Mouse (Mus musculus): ENCODE results near the gene Aqp2. TPM values are rescaled to one million over a fixed set of nuclear protein-coding genes. Genes with fewer than 3 reads are reported as not detected.
A peak's percentile ranks its signal among the peaks of the same experiment; 100 is the strongest.

Aqp2 gene
- polyA plus RNA-seq, 1 experiment from 2014 or later: not detected

GRCm38 (mm10) chr15:99560246-99560645 is 18.6 kb upstream of the Aqp2 start:
- ChIA-PET POLR2A (no interaction called here), CTCF (interaction anchor here (1.1 kb wide), 1 partner anchor 15 kb away, joined by 3 read pairs; no protein-coding TSS in a partner anchor)
- no peak for TF ChIP-seq CTCF (IDR thresholded peaks at IDR 0.05)
- DNase-seq (ENCODE audit: low read depth, low spot score): no peak
- H3K27me3 ChIP-seq: no peaks in the 10 kb centered on the region
- in situ Hi-C loops (cut with MboI; ENCODE audit: low pct_unique_long_range_greater_than_20kb): no loop called here
- ATAC-seq: no peak

GRCm38 (mm10) chr15:99567371-99567770 is 11.5 kb upstream of the Aqp2 start:
- DNase-seq (ENCODE audit: low read depth, low spot score) (no peak), ATAC-seq (no peak)
- no peaks in the 10 kb centered on the region for H3K27me3 ChIP-seq
- ChIA-PET POLR2A (no interaction called here), CTCF (no interaction called here)
- no peak for TF ChIP-seq CTCF (IDR thresholded peaks at IDR 0.05)
- in situ Hi-C loops (cut with MboI; ENCODE audit: low pct_unique_long_range_greater_than_20kb): no loop called here

- ChIA-PET CTCF (no interaction called here), POLR2A (no interaction called here)
- DNase-seq (ENCODE audit: low read depth, low spot score) (no peak), ATAC-seq (no peak)
- H3K27me3 ChIP-seq: no peaks in the 10 kb centered on the region
- TF ChIP-seq CTCF (IDR thresholded peaks at IDR 0.05): no peak
- in situ Hi-C loops (cut with MboI; ENCODE audit: low pct_unique_long_range_greater_than_20kb): no loop called here
Observed at GRCm38 (mm10) chr15:99568682-99569081, 10.2 kb upstream of the Aqp2 start.

GRCm38 (mm10) chr15:99569123-99569522 is 9.7 kb upstream of the Aqp2 start:
- no peak for ATAC-seq
- in situ Hi-C loops (cut with MboI; ENCODE audit: low pct_unique_long_range_greater_than_20kb): no loop called here
- no peak for DNase-seq (ENCODE audit: low read depth, low spot score)
- no peak for TF ChIP-seq CTCF (IDR thresholded peaks at IDR 0.05)
- ChIA-PET POLR2A (no interaction called here), CTCF (no interaction called here)
- H3K27me3 ChIP-seq: no peaks in the 10 kb centered on the region

- CTCF ChIA-PET: interaction anchor here (1.4 kb wide), 1 partner anchor 12 kb away, joined by 7 read pairs; no protein-coding TSS in a partner anchor
- POLR2A ChIA-PET: no interaction called here
- in situ Hi-C loops (cut with MboI; ENCODE audit: low pct_unique_long_range_greater_than_20kb): no loop called here
- ATAC-seq (no peak), DNase-seq (ENCODE audit: low read depth, low spot score) (no peak)
- no peak for TF ChIP-seq CTCF (IDR thresholded peaks at IDR 0.05)
- no peaks in the 10 kb centered on the region for H3K27me3 ChIP-seq
Observed at GRCm38 (mm10) chr15:99583463-99584344, 4.8 kb downstream of the Aqp2 start.

- H3K27me3 ChIP-seq: no peaks in the 10 kb centered on the region
- POLR2A ChIA-PET: interaction anchor here (1.2 to 1.3 kb wide), 2 partner anchors 12 to 87 kb away, joined by 4 to 5 read pairs; no protein-coding TSS in a partner anchor
- in situ Hi-C loops (cut with MboI; ENCODE audit: low pct_unique_long_range_greater_than_20kb): no loop called here
- ATAC-seq (peak; percentile 75), DNase-seq (ENCODE audit: low read depth, low spot score) (peak; percentile 47)
- TF ChIP-seq CTCF (IDR thresholded peaks at IDR 0.05): no peak
- CTCF ChIA-PET: no interaction called here
Observed at GRCm38 (mm10) chr15:99584407-99585202, 5.8 kb downstream of the Aqp2 start.

GRCm38 (mm10) chr15:99585741-99586140 is 6.9 kb downstream of the Aqp2 start:
- ATAC-seq (no peak), DNase-seq (ENCODE audit: low read depth, low spot score) (no peak)
- POLR2A ChIA-PET: interaction anchor here (1.3 kb wide), 1 partner anchor 88 kb away, joined by 5 read pairs; no protein-coding TSS in a partner anchor
- H3K27me3 ChIP-seq: no peaks in the 10 kb centered on the region
- CTCF ChIA-PET: no interaction called here
- no peak for TF ChIP-seq CTCF (IDR thresholded peaks at IDR 0.05)
- in situ Hi-C loops (cut with MboI; ENCODE audit: low pct_unique_long_range_greater_than_20kb): no loop called here

GRCm38 (mm10) chr15:99586525-99586924 is 7.7 kb downstream of the Aqp2 start:
- no peak for DNase-seq (ENCODE audit: low read depth, low spot score)
- POLR2A ChIA-PET: no interaction called here
- ATAC-seq: no peak
- no peaks in the 10 kb centered on the region for H3K27me3 ChIP-seq
- in situ Hi-C loops (cut with MboI; ENCODE audit: low pct_unique_long_range_greater_than_20kb): no loop called here
- CTCF ChIA-PET: no interaction called here
- TF ChIP-seq CTCF (IDR thresholded peaks at IDR 0.05): no peak

- POLR2A ChIA-PET: interaction anchor here (0.6 kb wide), 1 partner anchor 154 kb away, joined by 4 read pairs; no protein-coding TSS in a partner anchor
- TF ChIP-seq CTCF (IDR thresholded peaks at IDR 0.05): no peak
- CTCF ChIA-PET: interaction anchor here (0.5 kb wide), 1 partner anchor 59 kb away, joined by 3 read pairs; no protein-coding TSS in a partner anchor
- no peaks in the 10 kb centered on the region for H3K27me3 ChIP-seq
- DNase-seq (ENCODE audit: low read depth, low spot score): no peak
- in situ Hi-C loops (cut with MboI; ENCODE audit: low pct_unique_long_range_greater_than_20kb): no loop called here
- ATAC-seq: no peak
Observed at GRCm38 (mm10) chr15:99589237-99589636, 10.4 kb downstream of the Aqp2 start.

GRCm38 (mm10) chr15:99589704-99590103 is 10.8 kb downstream of the Aqp2 start:
- TF ChIP-seq CTCF (IDR thresholded peaks at IDR 0.05): no peak
- DNase-seq (ENCODE audit: low read depth, low spot score): no peak
- H3K27me3 ChIP-seq: no peaks in the 10 kb centered on the region
- ATAC-seq: no peak
- in situ Hi-C loops (cut with MboI; ENCODE audit: low pct_unique_long_range_greater_than_20kb): loop anchor here (5.0 to 10.0 kb wide), 2 partner anchors 92 to 315 kb away; no protein-coding TSS in a partner anchor
- ChIA-PET CTCF (interaction anchor here (0.5 kb wide), 1 partner anchor 59 kb away, joined by 3 read pairs; no protein-coding TSS in a partner anchor), POLR2A (interaction anchor here (0.6 kb wide), 1 partner anchor 154 kb away, joined by 4 read pairs; no protein-coding TSS in a partner anchor)

All from Patski (cell line).